Mouse (Mus musculus) T-cell, adult 2 months (primary cell): ENCODE results near the gene Rpsa.

Source experiments
- DNase-seq: peaks from one replicate; pipeline ENCODE4 v3.0.0; 2022; ENCODE audit warnings: low spot score

The Rpsa gene

GRCm38 (mm10) chr9:120113456-120113855 is 14.0 kb upstream of the Rpsa start:
- DNase-seq = no peak

DNA sequence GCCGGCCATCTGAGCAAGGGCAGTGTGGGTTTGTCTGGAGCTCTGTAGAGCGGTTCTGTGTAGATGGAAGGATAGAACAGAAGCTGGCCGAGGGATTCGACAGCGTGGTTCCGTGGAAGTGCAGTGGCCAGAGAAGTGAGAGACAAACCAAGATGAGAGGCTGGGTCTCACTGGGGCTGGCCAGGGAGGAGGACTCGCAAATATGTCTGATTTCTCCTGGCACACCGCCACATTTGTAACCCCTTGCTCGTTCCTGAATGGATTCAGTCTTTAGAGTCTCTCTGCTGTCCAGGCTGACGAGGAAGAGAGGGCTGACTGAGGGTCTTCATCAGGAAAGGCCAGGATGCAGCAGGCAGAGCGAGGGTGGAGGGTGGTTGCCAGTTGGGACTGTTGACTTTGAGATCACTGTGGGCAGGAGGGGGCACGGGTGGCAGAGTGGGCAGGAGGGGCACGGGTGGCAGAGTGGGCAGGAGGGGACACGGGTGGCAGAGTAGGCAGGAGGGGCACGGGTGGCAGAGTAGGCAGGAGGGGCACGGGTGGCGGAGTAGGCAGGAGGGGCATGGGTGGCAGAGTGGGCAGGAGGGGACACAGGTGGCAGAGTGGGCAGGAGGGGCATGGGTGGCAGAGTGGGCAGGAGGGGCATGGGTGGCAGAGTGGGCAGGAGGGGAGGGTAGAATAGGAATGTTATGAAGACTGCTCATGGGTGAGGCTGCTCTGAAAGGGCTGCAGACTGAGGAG is 13.3 kb upstream of the Rpsa start:
- no peak for DNase-seq

GRCm38 (mm10) chr9:120114789-120115151 is 12.7 kb upstream of the Rpsa start:
- DNase-seq = no peak

GRCm38 (mm10) chr9:120115580-120115979 is 11.9 kb upstream of the Rpsa start:
- no peak for DNase-seq

GRCm38 (mm10) chr9:120116184-120116624 is 11.3 kb upstream of the Rpsa start:
- no peak for DNase-seq

GRCm38 (mm10) chr9:120118212-120118611 is 9.3 kb upstream of the Rpsa start:
- no peak for DNase-seq

DNA sequence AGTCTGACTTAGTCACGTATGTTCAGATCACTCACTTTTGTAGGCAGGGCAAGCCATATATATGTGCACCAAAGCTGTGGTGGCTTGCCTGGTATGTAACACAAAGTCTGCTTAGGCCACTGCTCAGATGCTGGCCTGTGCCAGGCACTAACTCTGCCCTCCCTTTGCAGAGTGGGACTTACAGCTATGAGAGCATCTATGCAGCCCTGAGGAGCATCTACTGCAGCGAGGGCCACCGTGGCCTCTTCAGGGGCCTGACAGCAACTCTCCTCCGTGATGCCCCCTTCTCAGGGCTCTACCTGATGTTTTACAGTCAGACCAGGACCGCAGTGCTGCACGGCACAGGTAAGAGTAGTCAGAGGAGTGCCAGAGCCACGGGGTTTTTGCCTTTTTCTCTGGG is 7.0 kb upstream of the Rpsa start:
- no peak for DNase-seq

DNA sequence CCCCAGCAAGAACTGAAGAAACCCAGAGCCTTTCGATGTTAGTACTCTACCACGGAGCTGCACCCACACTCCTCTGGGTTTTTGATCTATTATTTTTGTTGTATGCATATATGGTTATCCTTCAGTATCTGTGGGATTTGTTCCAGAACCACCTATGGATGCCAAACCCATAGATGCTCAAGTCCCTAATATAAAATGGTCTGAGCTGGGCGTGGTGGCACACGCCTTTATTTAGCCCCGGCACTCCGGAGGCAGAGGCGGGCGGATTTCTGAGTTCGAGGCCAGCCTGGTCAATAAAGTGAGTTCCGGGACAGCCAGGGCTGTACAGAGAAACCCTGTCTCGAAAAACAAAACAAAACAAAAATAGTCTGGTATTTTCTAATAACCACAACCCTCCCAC is 621 bp upstream of the Rpsa start:
- no peak for DNase-seq

GRCm38 (mm10) chr9:120129276-120129675 is 1.8 kb downstream of the Rpsa start:
- DNase-seq = no peak

GRCm38 (mm10) chr9:120131784-120132288 is 4.3 kb downstream of the Rpsa start:
- no peak for DNase-seq

DNA sequence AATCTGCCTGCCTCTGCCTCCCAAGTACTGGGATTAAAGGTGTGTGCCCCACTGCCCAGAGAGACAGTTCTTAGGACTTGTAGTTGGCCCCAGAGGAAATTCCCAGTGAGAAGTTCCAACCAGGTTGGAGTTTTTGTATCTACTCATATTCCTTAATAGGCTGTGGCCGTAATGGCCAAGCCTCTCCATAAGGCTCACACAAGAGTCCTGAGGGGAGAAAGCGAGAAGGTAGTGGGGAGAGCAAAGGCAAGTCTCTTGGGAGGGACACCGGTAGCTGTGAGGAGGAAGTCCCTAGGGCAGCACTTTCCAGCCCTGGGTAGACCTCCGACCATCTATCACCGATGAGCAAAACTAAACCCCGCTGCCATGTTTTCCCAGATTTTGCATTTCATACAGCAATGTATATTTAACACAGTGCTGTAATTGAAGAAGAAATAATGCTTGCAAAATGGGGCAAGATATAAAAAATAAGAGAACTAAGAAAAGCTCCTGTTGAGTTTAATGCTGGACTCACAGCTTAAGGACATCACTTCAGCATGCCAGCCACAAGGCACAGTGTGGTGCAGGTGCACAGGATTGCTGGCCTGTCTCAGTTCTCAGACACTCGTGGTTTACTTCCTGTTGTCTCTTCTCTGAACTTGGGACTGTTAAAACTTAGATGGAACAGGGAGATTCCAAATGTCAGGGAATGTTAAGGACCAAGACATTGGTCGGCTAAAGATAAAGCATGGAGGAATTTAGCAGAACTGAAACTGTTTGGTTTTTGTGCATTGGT is 5.7 kb downstream of the Rpsa start:
- no peak for DNase-seq

DNA sequence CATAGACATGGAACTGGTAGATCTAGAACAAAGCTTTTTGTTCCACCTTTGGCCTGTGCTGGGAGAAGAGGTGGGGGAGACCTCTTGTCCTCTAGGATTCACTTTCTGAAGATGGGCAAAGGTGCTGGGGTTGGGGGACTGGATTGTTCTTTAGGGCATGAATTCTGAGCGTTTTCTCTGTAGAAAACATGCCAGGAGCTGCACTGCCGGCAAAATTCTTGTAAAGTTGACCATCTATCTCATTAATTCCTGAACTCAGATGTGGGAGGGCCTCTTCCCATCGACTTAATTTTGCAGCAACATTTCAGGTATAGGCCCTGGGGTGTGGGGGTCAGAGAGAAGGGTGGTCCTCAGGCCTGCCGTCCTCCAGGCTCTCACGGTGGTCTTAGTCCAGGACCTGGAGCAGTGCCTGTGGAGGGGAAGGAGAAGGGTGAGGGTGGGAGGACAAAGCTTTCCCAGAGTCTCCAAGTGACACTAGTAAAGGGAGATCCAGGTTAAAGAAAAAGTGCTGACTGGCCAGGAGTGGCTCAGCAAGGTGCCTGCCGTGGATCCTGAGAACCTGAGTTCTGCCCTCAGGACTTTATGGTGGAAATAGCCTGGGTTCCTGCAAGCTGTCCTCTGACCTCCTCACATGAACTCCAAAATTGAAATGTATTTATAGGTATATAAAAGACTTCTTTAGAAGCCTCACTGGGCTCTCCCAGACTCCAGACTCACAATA is 6.4 kb downstream of the Rpsa start:
- no peak for DNase-seq

DNA sequence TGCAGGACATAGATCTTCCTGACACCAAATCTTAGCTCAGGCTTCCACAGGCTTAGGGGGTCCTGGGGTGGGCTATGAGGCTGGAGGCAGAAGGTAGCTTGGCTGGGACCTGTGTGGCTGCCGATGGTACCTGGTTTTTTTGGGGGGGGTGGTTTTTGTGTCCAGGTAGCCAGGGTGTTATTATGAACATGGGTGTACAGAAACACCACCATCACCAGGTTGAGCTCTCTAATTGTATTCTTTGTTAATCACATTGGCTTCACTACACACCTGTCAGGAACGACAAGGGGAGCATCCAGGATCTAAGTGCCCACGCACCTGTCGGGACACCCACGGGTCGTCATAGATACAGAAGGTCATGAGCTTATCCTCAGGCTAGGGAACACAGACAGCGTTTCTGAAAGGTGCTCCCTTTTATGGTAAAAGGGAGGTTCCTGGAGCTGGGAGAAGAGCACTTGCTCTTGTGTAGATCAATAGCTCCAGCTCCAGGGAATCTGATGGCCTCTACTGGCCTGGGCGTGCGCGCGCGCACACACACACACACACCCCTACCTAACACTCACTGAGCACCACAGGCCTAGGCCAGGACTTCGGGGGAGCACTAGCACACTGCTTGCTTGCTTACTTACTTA is 7.2 kb downstream of the Rpsa start:
- DNase-seq = no peak

GRCm38 (mm10) chr9:120135454-120135853 is 8.0 kb downstream of the Rpsa start:
- no peak for DNase-seq

DNA sequence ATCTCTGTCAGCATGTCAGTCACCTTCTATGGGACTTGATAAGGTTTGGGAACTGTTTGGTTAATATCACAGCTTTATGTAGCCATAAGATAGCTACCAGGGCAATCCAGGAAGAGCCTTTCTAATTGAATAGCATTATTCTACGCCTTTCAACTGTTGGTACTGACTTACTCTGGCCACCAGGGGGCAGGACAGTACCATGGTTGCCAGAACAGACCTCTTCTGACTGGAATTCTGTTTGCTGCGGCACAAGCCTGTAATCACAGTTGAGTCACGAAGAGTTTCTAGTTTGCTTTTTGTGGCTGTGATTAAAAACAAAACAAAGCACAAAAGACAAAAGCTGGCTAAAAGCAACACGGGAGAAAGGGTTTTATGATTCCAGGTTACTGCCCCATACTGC is 13.2 kb downstream of the Rpsa start:
- DNase-seq = peak; percentile 69

DNA sequence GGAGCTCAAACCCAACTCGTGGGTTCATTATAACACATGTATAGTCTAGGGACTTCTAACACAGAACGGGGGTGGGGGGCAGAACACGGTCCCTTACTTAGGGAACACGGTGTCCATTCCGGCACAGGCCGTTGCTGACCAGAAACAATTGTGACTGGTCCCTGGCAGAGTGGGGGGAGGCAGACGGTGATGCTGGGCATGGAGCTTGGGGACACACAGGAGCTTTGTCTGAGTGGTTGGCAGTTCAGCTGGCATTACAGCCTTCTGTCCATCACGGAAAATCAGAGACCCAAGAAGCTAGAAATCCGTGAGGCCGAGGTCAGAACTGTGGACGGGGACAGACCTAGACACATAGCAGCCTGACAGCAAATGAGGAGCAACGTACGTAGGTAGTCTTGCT is 17.0 kb downstream of the Rpsa start:
- no peak for DNase-seq

DNA sequence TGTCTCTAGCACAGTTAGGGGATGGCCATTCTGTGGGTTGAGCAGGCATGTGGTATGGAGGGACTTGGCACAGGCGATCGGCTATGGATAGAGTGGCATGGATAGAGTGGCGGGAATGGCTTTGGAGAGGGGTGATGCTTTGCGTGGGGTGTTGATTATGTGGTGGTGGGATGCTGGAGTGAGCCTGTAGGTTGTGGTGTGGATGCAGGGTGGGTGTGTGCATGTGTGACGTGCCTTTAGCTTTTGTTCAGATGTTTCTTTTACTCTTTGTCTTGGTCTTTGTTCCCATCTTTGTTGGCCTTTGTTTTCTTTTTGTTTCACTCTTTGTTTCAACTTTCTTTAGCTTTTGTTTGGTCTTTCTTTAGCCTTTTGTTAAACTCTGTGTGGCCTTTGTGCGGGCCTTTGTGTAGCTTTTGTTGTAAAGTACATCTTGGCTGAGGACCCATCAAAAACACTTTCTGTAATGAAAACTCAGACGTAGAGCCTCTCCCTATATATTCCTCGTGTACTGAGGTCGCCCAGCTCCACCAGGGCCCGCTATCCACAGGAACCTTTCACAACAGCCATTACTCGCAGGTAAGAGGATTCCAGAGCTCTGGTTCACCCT is 21.8 kb downstream of the Rpsa start, which contains the start of gene Mobp:
Mobp (plus strand) TSS at position 486 of the 607 bp plus-strand sequence.
- no peak for DNase-seq

- DNase-seq = no peak
These were observed 23.7 kb downstream of the Rpsa start for GRCm38 (mm10) chr9:120151152-120151551.

GRCm38 (mm10) chr9:120151906-120152399 is 24.5 kb downstream of the Rpsa start:
- no peak for DNase-seq

DNA sequence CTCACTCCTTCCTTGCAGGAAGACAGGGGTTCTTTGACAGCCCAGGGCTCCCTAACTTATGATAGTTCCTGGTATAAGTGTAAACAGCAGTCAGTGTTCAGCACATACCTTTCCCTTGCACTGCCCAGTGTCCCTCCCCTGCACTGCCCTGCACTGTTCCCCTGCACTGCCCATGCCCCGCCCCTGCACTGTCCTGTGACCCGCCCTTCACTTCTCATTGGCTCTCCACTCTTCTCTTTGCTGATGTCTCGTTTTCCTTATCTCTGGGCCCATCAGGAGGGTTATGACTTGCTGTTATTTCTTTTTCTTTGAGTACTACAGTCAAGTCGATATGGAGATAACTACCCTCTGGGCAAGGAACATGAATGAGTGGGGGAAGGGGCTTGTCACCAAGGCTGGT is 30.6 kb downstream of the Rpsa start:
- no peak for DNase-seq

- DNase-seq = no peak
These were observed 36.4 kb downstream of the Rpsa start for GRCm38 (mm10) chr9:120163862-120164261.

- DNase-seq = no peak
These were observed 40.3 kb downstream of the Rpsa start for GRCm38 (mm10) chr9:120167826-120168225.
